Comparison of ENCODE assay signal across 33 mouse cellular contexts in genomic region chr4:117904094-117904493, GRCm38 (mm10). TPM values are rescaled to one million over a fixed set of nuclear protein-coding genes. Genes with fewer than 3 reads are reported as not detected.
A peak's percentile ranks its signal among the peaks of the same experiment; 100 is the strongest.
DNase-seq lines count a peak whose midpoint lies in the region; ATAC-seq lines count a peak whose summit lies in the region.
"Had no signal": no experiment of that assay in that cellular context is flagged by ENCODE, and none has a peak within 500 bp of the region (broad histone marks: within the 10 kb centered on the region; RNA-seq: fewer than 3 reads in every experiment).

No protein-coding gene starts in this region.

- no peak overlapping the region for H3K4me3 ChIP-seq in forebrain, embryonic 16.5 days (replicated peaks; ENCODE audit: low read length)
- H3K4me3 ChIP-seq in forebrain, embryonic 14.5 days (ENCODE audit: low read depth, low read length) = no peak overlapping the region
- H3K4me3 ChIP-seq: embryonic facial prominence, embryonic 15.5 days; heart, embryonic 12.5 days; hindbrain, embryonic 12.5 days; limb, embryonic 13.5 days; liver, embryonic 12.5 days; midbrain, embryonic 10.5 days; myocyte; neural tube, embryonic 13.5 days had no signal

- DNase-seq in forebrain, embryonic 14.5 days (ENCODE audit: low spot score) = no peak
- peak; percentile 62 to 78 for DNase-seq in layer of hippocampus, adult 18-20 months (ENCODE audit: low spot score in 2 of 2)
- DNase-seq in layer of hippocampus, adult 9-10 months (ENCODE audit: low spot score) = no peak
- peak; percentile 75 for DNase-seq in right cerebral cortex, adult 18-20 months
- no peak for DNase-seq in right cerebral cortex, adult 2 months (ENCODE audit: low spot score in 2 of 2)
- DNase-seq in kidney, postnatal 14 days = no peak
- DNase-seq: B cell, adult 2 months; cerebellum, adult 11 months; gastrocnemius, postnatal 25 days; heart, adult 18-20 months; heart, postnatal 14 days; kidney, postnatal 36 days; lung, adult 18-20 months; lung, postnatal 10 days; retina, postnatal 1 day; spleen, adult 18-20 months; thymus, adult 18-20 months; thymus, postnatal 36 days had no signal

- H3K9ac ChIP-seq in forebrain, embryonic 16.5 days (replicated peaks; ENCODE audit: low read depth, low read length) = no peak overlapping the region
- H3K9ac ChIP-seq in forebrain, embryonic 14.5 days (ENCODE audit: low read length) = no peak overlapping the region
- H3K9ac ChIP-seq: embryonic facial prominence, embryonic 15.5 days; heart, embryonic 12.5 days; hindbrain, embryonic 12.5 days; limb, embryonic 13.5 days; liver, embryonic 12.5 days; neural tube, embryonic 13.5 days had no signal

- no peak overlapping the region for H3K27ac ChIP-seq in forebrain, embryonic 16.5 days (ENCODE audit: low read length)
- H3K27ac ChIP-seq in forebrain, embryonic 14.5 days (ENCODE audit: low read depth, low read length) = no peak overlapping the region
- H3K27ac ChIP-seq: embryonic facial prominence, embryonic 15.5 days; hindbrain, embryonic 12.5 days; limb, embryonic 13.5 days; liver, embryonic 12.5 days; midbrain, embryonic 10.5 days; neural tube, embryonic 13.5 days had no signal

- peaks cover 40% of the 10 kb centered on the region for H3K36me3 ChIP-seq in forebrain, embryonic 16.5 days (ENCODE audit: control insufficient read depth, insufficient read depth)
- peaks cover 73% of the 10 kb centered on the region for H3K36me3 ChIP-seq in forebrain, embryonic 14.5 days (ENCODE audit: control insufficient read depth, insufficient read depth, low read length)

- H3K27me3 ChIP-seq in forebrain, embryonic 16.5 days (replicated peaks; ENCODE audit: control insufficient read depth, insufficient read depth, low read length) = no peaks in the 10 kb centered on the region
- H3K27me3 ChIP-seq in forebrain, embryonic 14.5 days (replicated peaks; ENCODE audit: control insufficient read depth, insufficient read depth, low read length) = no peaks in the 10 kb centered on the region
- H3K27me3 ChIP-seq: CH12.LX; embryonic facial prominence, embryonic 15.5 days; heart, embryonic 12.5 days; hindbrain, embryonic 12.5 days; limb, embryonic 13.5 days; liver, embryonic 12.5 days; neural tube, embryonic 13.5 days; Patski had no signal

- 73% methylated on average over 10 of the region's 10 CpGs for WGBS in forebrain, embryonic 16.5 days
- WGBS in forebrain, embryonic 14.5 days = 84% methylated on average over 10 of the region's 10 CpGs

- H3K4me1 ChIP-seq in forebrain, embryonic 16.5 days (replicated peaks; ENCODE audit: control insufficient read depth, insufficient read depth, low read length) = peaks cover 19% of the 10 kb centered on the region
- peaks cover 7% of the 10 kb centered on the region for H3K4me1 ChIP-seq in forebrain, embryonic 14.5 days (ENCODE audit: control insufficient read depth, insufficient read depth, low read length)

- ATAC-seq in forebrain, embryonic 16.5 days = peak; percentile 24; the same call in 1 of the 2 replicates
- ATAC-seq in forebrain, embryonic 14.5 days = no peak
- ATAC-seq: intestine, postnatal 0 days; liver, embryonic 12.5 days; midbrain, embryonic 16.5 days; Patski had no signal

- H3K4me2 ChIP-seq in forebrain, embryonic 16.5 days (ENCODE audit: low read length) = no peak overlapping the region
- no peak overlapping the region for H3K4me2 ChIP-seq in forebrain, embryonic 14.5 days (ENCODE audit: low read length)
- H3K4me2 ChIP-seq: embryonic facial prominence, embryonic 15.5 days; heart, embryonic 12.5 days; hindbrain, embryonic 12.5 days; limb, embryonic 13.5 days; liver, embryonic 12.5 days; neural tube, embryonic 13.5 days had no signal

- no peaks in the 10 kb centered on the region for H3K9me3 ChIP-seq in forebrain, embryonic 16.5 days (ENCODE audit: control insufficient read depth, low read length)
- H3K9me3 ChIP-seq in forebrain, embryonic 14.5 days (replicated peaks; ENCODE audit: control insufficient read depth, low read length) = no peaks in the 10 kb centered on the region
- H3K9me3 ChIP-seq: embryonic facial prominence, embryonic 15.5 days; G1E; heart, embryonic 12.5 days; hindbrain, embryonic 12.5 days; limb, embryonic 13.5 days; liver, embryonic 12.5 days; midbrain, embryonic 10.5 days; neural tube, embryonic 13.5 days had no signal

RNA-seq across cellular contexts. Expression of gene Ipo13, which starts 10.7 kb away (rescaled TPM):
- polyA plus RNA-seq in forebrain, embryonic 16.5 days (2015; fragmentation: Nextera tagmentation; extraction: Ambion mirVana) = 74.3 and 79.9 TPM in 2 replicates
- 64.1 and 66.2 TPM in 2 replicates for polyA plus RNA-seq in forebrain, embryonic 14.5 days (2014; fragmentation: Nextera tagmentation; extraction: Ambion mirVana)
- total RNA-seq in layer of hippocampus, adult 18-20 months (2021) = 100 to 1,000 TPM; 135 to 143 TPM

RNA-seq across cellular contexts. Expression of gene Dph2, which starts 12.3 kb away (rescaled TPM):
- 29.8 and 30.1 TPM in 2 replicates for polyA plus RNA-seq in forebrain, embryonic 16.5 days (2015; fragmentation: Nextera tagmentation; extraction: Ambion mirVana)
- polyA plus RNA-seq in forebrain, embryonic 14.5 days (2014; fragmentation: Nextera tagmentation; extraction: Ambion mirVana) = 26.8 and 31.9 TPM in 2 replicates
- total RNA-seq in layer of hippocampus, adult 18-20 months (2021) = 10 to 100 TPM; 11.2 TPM

RNA-seq across cellular contexts. Expression of gene Atp6v0b, which starts 17.0 kb away (rescaled TPM):
- polyA plus RNA-seq in forebrain, embryonic 16.5 days (2015; fragmentation: Nextera tagmentation; extraction: Ambion mirVana) = 426 and 531 TPM in 2 replicates
- polyA plus RNA-seq in forebrain, embryonic 14.5 days (2014; fragmentation: Nextera tagmentation; extraction: Ambion mirVana) = 483 and 520 TPM in 2 replicates
- 100 to 1,000 TPM; 398 to 399 TPM for total RNA-seq in layer of hippocampus, adult 18-20 months (2021)

RNA-seq across cellular contexts. Expression of gene B4galt2, which starts 20.8 kb away (rescaled TPM):
- 47.8 and 47.9 TPM in 2 replicates for polyA plus RNA-seq in forebrain, embryonic 16.5 days (2015; fragmentation: Nextera tagmentation; extraction: Ambion mirVana)
- polyA plus RNA-seq in forebrain, embryonic 14.5 days (2014; fragmentation: Nextera tagmentation; extraction: Ambion mirVana) = 49.1 and 50.6 TPM in 2 replicates
- 10 to 100 TPM; 60.4 to 65.2 TPM for total RNA-seq in layer of hippocampus, adult 18-20 months (2021)
- total RNA-seq: common myeloid progenitor, adult 5-6 weeks had no signal

RNA-seq across cellular contexts. Expression of gene Artn, which starts 25.5 kb away (rescaled TPM):
- polyA plus RNA-seq in forebrain, embryonic 16.5 days (2015; fragmentation: Nextera tagmentation; extraction: Ambion mirVana) = 0.11 and 0.48 TPM in 2 replicates
- polyA plus RNA-seq in forebrain, embryonic 14.5 days (2014; fragmentation: Nextera tagmentation; extraction: Ambion mirVana) = 0.22 and 0.36 TPM in 2 replicates
- 1 to 10 TPM; 1.4 to 1.7 TPM for total RNA-seq in layer of hippocampus, adult 18-20 months (2021)
- total RNA-seq: CH12.LX; common myeloid progenitor, adult 5-6 weeks; heart, postnatal 14 days had no signal
- polyA plus RNA-seq: G1E, Patski had no signal

Comparison
In these comparisons a context has a peak if more than half of its experiments do, and no peak if none do; other contexts are left out.
1. DNase-seq: peak in layer of hippocampus, adult 18-20 months (2 of 2) and right cerebral cortex, adult 18-20 months (single experiment); none in forebrain, embryonic 14.5 days (single experiment), layer of hippocampus, adult 9-10 months (single experiment), right cerebral cortex, adult 2 months (0 of 2) and kidney, postnatal 14 days (single experiment).